Comparison of ENCODE assay signal across 28 mouse cellular contexts in genomic region chr1:46048188-46048587, GRCm38 (mm10). TPM values are rescaled to one million over a fixed set of nuclear protein-coding genes. Genes with fewer than 3 reads are reported as not detected.
DNase-seq lines count a peak whose midpoint lies in the region; ATAC-seq and TF ChIP-seq lines count a peak whose summit lies in the region.
"Had no signal": no experiment of that assay in that cellular context is flagged by ENCODE, and none has a peak within 500 bp of the region (broad histone marks: within the 10 kb centered on the region; RNA-seq: fewer than 3 reads in every experiment).

No protein-coding gene starts in this region.

- TF ChIP-seq POLR2A in liver, adult 2 months (IDR thresholded peaks at IDR 0.05; ENCODE audit: extremely low read depth, insufficient read depth, low read length), result no peak

- H3K27ac ChIP-seq in liver, adult 2 months (replicated peaks; ENCODE audit: insufficient read depth, low read depth, low read length), result no peak overlapping the region
- no peak overlapping the region for H3K27ac ChIP-seq in intestine, embryonic 15.5 days
- no peak overlapping the region for H3K27ac ChIP-seq in intestine, postnatal 0 days (ENCODE audit: low read depth, low read length)
- H3K27ac ChIP-seq: embryonic facial prominence, embryonic 13.5 days; embryonic facial prominence, embryonic 15.5 days; forebrain, embryonic 10.5 days; forebrain, embryonic 12.5 days had no signal

- H3K4me2 ChIP-seq in intestine, embryonic 15.5 days (replicated peaks), result no peak overlapping the region
- H3K4me2 ChIP-seq in intestine, postnatal 0 days (replicated peaks; ENCODE audit: low read depth), result no peak overlapping the region
- H3K4me2 ChIP-seq: embryonic facial prominence, embryonic 13.5 days; embryonic facial prominence, embryonic 15.5 days; forebrain, embryonic 12.5 days had no signal

- no peak for TF ChIP-seq CTCF in liver, adult 2 months (IDR thresholded peaks at IDR 0.05; ENCODE audit: low read depth, low read length)
- TF ChIP-seq CTCF in intestine, postnatal 0 days (IDR thresholded peaks at IDR 0.05; ENCODE audit: low read depth), result no peak

- H3K36me3 ChIP-seq in liver, adult 2 months (ENCODE audit: control insufficient read depth, insufficient read depth, low read length), result no peaks in the 10 kb centered on the region
- H3K36me3 ChIP-seq in intestine, embryonic 15.5 days, result no peaks in the 10 kb centered on the region
- no peaks in the 10 kb centered on the region for H3K36me3 ChIP-seq in intestine, postnatal 0 days (ENCODE audit: control insufficient read depth, insufficient read depth)
- H3K36me3 ChIP-seq: embryonic facial prominence, embryonic 13.5 days; embryonic facial prominence, embryonic 15.5 days; forebrain, embryonic 10.5 days; forebrain, embryonic 12.5 days; G1E had no signal

- H3K4me3 ChIP-seq in liver, adult 2 months (ENCODE audit: insufficient read depth, low read depth, low read length), result no peak overlapping the region
- no peak overlapping the region for H3K4me3 ChIP-seq in intestine, embryonic 15.5 days (replicated peaks)
- no peak overlapping the region for H3K4me3 ChIP-seq in intestine, postnatal 0 days (ENCODE audit: low read depth, low read length)
- H3K4me3 ChIP-seq: embryonic facial prominence, embryonic 13.5 days; embryonic facial prominence, embryonic 15.5 days; erythroblast, embryonic 14.5 days; forebrain, embryonic 10.5 days; forebrain, embryonic 12.5 days had no signal

- H3K9ac ChIP-seq in liver, adult 2 months (ENCODE audit: low read depth, low read length), result no peak overlapping the region
- H3K9ac ChIP-seq in intestine, embryonic 15.5 days, result no peak overlapping the region
- H3K9ac ChIP-seq in intestine, postnatal 0 days (ENCODE audit: low read depth, low read length), result no peak overlapping the region
- H3K9ac ChIP-seq: embryonic facial prominence, embryonic 13.5 days; embryonic facial prominence, embryonic 15.5 days; forebrain, embryonic 12.5 days had no signal

- no peaks in the 10 kb centered on the region for H3K9me3 ChIP-seq in intestine, embryonic 15.5 days
- no peaks in the 10 kb centered on the region for H3K9me3 ChIP-seq in intestine, postnatal 0 days (ENCODE audit: control insufficient read depth)
- H3K9me3 ChIP-seq: embryonic facial prominence, embryonic 13.5 days; embryonic facial prominence, embryonic 15.5 days; forebrain, embryonic 10.5 days; forebrain, embryonic 12.5 days; G1E had no signal

- H3K79me2 ChIP-seq in liver, adult 2 months (ENCODE audit: control insufficient read depth, insufficient read depth, low read length), result no peaks in the 10 kb centered on the region

- peak; percentile 41 for DNase-seq in liver, adult 2 months (ENCODE audit: extremely low read depth, low read depth, low spot score)
- DNase-seq in liver, result no peak
- DNase-seq: adrenal gland, adult 2 months; adrenal gland, postnatal 10 days; adrenal gland, postnatal 25 days; B cell, adult 2 months; cerebellum, adult 11 months; cerebellum, adult 18-20 months; cerebellum, adult 8-10 months; cerebellum, adult 9-11 months; cerebellum, postnatal 14 days; cerebellum, postnatal 36 days; embryo, embryonic 11 days had no signal

- no peaks in the 10 kb centered on the region for H3K27me3 ChIP-seq in liver, adult 2 months (ENCODE audit: control insufficient read depth, insufficient read depth, low read length)
- no peaks in the 10 kb centered on the region for H3K27me3 ChIP-seq in intestine, embryonic 15.5 days (replicated peaks)
- H3K27me3 ChIP-seq in intestine, postnatal 0 days (replicated peaks; ENCODE audit: control insufficient read depth, insufficient read depth, low read length), result no peaks in the 10 kb centered on the region
- H3K27me3 ChIP-seq: CH12.LX; embryonic facial prominence, embryonic 13.5 days; embryonic facial prominence, embryonic 15.5 days; forebrain, embryonic 12.5 days had no signal

- ATAC-seq in intestine, embryonic 15.5 days, result peak; percentile 56
- ATAC-seq in intestine, postnatal 0 days, result peak; percentile 61
- ATAC-seq in activated CD4-positive, CD25-positive, alpha-beta regulatory T cell, adult 4 months, result no peak
- ATAC-seq: CD4-positive, CD25-positive, alpha-beta regulatory T cell, adult 4 months; forebrain, embryonic 14.5 days; forebrain, embryonic 16.5 days; Patski had no signal

- no peaks in the 10 kb centered on the region for H3K4me1 ChIP-seq in liver, adult 2 months (ENCODE audit: control insufficient read depth, insufficient read depth, low read length)
- H3K4me1 ChIP-seq in intestine, embryonic 15.5 days (replicated peaks), result no peaks in the 10 kb centered on the region
- no peaks in the 10 kb centered on the region for H3K4me1 ChIP-seq in intestine, postnatal 0 days (replicated peaks; ENCODE audit: control insufficient read depth, insufficient read depth, low read length)
- H3K4me1 ChIP-seq: embryonic facial prominence, embryonic 13.5 days; embryonic facial prominence, embryonic 15.5 days; forebrain, embryonic 10.5 days; forebrain, embryonic 12.5 days had no signal

RNA-seq across cellular contexts. Expression of gene Dnah7b, which starts 17.9 kb away (rescaled TPM):
- 0.13 and 0.18 TPM in 2 replicates for total RNA-seq in liver, adult 2 months (2014; rRNA removed)
- polyA plus RNA-seq in liver, adult 2 months (2012; rRNA removed), result 0.10 TPM in 1 of 2 replicates, not detected in the other
- 0.99 and 1.2 TPM in 2 replicates for polyA plus RNA-seq in intestine, embryonic 15.5 days (2015; fragmentation: Nextera tagmentation; extraction: Ambion mirVana)
- polyA plus RNA-seq in intestine, postnatal 0 days (2015; fragmentation: Nextera tagmentation; extraction: Ambion mirVana), result 0.46 and 0.65 TPM in 2 replicates
- 1 to 10 TPM in 1 of 2 experiments, not detected in 1; 2.4 TPM for polyA plus RNA-seq in activated CD4-positive, CD25-positive, alpha-beta regulatory T cell, adult 4 months (2017; shearing (Covaris generic))
- total RNA-seq: CH12.LX; common myeloid progenitor, adult 5-6 weeks had no signal
- polyA plus RNA-seq: G1E had no signal
